Mouse (Mus musculus): ENCODE measurements around the gene Rnf31. TPM values are rescaled to one million over a fixed set of nuclear protein-coding genes. Genes with fewer than 3 reads are reported as not detected.

Gene Rnf31
- polyA plus RNA-seq (2012; rRNA removed), result 29.9 and 31.3 TPM in 2 replicates

DNA sequence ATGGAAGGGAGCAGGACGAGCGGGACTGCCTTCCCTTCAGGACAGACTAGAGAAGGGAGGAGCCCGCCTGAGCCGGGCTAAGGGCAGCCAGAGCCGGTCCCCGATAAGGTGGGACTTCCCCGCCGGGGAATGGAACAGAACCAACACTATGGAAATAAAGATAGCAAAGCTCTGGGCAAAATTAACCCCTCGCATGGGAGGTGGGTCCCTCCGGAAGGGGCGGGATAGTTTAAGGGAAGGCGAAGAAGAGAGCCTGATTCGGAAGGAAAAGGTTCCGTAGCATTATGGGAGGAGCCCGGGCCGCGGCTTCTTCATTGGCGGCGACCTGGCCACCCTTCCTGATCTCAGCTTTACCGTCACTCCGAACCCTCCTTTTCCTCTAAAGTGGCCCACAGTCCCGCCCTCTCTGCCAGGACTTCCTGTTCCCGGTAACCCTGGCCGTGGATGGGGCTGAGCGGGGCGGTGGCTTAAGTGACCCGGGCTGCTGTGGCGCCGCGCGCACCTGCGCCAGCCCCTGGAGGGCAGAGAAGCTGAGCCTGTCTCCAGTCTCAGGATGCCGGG, at the start of gene Rnf31:
TSS of gene Rnf31 (plus strand) at position 378 of the 561 bp plus-strand sequence.
- DNase-seq (ENCODE audit: low read depth), result peak; percentile 57

DNA sequence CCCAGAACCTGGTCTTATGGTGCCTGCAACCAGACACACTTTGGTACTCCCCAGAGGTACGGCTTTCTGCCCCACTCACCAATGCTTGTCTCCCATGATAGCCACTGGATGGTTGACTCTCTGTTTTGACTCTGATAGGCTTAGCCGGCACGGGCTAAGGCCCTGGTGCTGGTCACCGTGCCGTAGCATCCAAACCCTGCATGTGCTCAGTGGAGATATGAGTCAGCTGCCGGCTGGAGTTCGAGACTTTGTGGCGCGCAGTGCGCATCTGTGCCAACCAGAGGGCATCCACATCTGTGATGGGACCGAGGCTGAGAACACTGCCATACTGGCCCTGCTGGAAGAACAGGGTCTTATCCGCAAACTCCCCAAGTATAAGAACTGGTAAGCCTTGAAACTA, 49.2 kb upstream of the Rnf31 start:
- DNase-seq (ENCODE audit: low read depth), result no peak

DNA sequence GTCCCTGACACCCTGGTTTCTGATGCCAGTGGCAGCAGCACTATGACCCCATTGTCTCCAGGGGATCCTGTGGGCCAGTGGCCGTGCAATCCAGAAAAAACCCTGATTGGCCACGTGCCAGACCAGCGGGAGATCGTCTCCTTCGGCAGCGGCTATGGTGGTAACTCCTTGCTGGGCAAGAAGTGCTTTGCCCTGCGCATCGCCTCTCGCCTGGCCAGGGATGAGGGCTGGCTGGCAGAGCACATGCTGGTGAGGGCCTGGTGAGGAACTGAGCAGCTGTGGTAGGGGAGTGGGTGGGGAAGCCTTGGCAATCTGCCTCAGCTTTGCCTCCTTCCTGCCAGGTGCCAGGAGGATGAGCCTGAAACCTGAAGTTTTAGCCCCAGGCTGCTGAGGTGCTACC, 47.2 kb upstream of the Rnf31 start:
- DNase-seq (ENCODE audit: low read depth), result no peak

DNA sequence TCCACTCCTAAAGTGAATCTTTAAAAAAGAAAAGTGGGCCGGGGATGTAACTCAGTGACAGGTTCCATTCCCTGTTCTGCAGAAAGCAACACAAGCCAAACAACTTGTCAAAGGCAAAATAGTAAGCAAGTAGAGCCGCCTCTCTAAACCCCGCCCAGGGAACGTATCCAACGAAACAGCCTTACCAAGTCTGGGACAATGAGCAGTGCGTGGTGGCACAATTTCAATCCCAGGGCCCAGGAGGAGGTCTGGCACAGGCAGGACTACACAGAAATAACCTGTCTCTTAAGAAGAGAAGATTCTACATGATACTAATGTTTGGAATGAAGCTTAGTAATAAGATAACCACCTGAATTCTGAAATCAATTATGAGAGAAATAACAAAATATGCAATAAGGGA, 41.3 kb upstream of the Rnf31 start:
- no peak for DNase-seq (ENCODE audit: low read depth)

DNA sequence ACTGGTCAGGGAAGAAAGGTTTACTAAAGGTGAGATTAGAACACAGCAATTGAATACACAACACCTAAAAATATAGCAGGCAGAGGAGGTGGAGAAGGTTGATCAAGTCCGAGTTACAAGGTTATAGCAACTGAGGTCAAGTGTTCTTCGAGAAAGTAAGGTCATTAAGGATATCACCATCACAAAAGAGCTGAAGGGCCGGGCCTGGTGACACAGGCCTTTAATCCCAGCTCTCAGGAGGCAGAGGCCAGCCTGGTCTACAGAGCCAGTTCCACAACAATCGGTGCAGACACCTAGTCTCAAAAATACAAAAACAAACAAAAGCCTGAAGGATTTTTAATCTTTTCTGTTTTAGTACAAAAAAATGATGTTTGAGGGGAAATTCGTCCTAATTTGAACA, 40.2 kb upstream of the Rnf31 start:
- DNase-seq (ENCODE audit: low read depth), result no peak

DNA sequence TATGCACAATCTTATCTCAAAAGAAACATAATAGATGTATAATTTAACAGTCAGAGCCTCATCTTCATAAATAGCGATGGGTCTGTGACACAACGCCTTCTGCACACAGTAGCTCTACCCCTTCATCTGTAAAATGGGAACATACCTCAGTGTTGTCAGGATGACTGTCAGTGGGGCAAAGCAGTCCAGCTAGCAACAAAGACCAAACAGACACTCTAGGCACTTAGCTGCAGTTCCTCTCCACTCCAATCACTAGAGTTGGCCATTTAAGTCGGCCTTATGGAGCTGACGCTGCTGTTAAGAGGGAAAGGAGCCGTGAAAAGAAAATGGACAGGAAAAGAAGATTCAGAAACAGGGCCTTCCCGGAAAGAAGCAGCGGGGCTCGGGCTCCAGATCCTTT, 39.7 kb upstream of the Rnf31 start:
- no peak for DNase-seq (ENCODE audit: low read depth)

DNA sequence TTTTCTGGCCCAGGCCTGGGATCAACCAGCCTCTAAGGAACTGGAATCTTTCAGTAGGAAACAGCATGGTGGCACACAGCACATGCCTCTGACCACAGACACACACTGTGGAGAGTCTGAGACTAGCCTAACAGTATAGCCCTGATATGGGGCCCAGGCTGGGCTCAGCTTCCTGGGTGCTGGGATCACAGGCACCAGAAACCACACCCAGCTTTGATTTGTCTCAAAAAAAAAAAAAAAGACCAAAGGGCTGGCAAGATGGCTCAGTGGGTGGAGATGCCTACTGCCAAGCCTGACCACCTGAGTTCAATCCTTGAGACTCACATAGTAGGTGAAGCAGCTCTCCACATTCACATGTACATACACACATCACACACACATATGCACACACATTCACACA, 36.9 kb upstream of the Rnf31 start:
- no peak for DNase-seq (ENCODE audit: low read depth)

DNA sequence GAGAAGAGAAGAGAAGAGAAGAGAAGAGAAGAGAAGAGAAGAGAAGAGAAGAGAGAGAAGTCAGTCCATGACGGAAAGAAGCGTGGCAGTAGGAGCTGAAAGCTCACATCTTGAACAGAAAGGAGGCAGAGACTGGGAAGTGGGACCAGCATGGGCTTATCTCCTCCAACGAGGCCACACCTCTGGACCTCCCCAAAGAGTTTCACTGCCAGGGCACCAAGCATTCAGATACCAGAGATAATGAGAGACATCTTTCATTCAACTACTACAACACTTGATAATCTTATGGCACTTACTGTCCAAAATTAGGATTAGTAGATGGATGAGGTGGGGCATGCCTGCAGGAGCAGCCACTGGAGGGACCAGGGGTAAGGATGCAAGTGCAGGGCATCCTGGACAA, 35.7 kb upstream of the Rnf31 start:
- DNase-seq (ENCODE audit: low read depth), result no peak

DNA sequence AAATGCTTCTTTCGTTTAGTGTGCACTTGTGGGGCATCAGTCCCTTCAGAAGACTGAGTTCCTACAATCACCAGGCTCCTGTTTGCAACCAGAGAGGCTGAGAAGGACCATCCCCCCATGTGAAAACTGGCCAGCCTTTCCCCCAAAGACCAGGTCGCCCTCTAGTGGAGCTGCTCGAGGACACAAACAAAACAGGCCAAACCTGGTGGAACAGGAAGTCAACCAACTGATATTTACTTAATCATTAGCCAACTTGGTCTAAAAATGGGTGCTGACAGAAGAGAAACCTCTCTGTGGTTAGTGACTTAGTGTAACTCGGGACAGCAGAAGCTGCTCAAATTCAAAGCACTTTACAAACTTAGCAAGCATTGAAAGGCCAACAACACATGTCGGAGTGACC, 34.5 kb upstream of the Rnf31 start:
- no peak for DNase-seq (ENCODE audit: low read depth)

DNA sequence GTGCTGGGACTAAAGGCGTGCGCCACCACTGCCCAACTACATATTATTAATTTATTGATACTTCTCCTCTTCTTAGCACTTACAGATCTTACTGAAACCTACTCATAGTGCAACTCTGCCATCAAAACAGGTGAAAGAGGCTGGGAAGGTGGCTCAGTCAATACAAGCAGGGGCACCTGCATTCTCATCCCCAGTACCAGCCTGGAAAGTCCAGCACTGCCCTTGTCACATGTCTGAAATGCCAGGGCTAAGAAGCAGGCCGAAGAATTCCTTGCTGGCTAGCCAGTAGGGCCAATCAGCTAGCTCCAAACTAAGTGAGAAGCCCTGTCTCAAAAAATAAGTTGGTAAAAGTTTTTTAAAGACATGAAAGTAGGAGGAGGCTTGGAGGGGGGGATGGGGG, 33.9 kb upstream of the Rnf31 start:
- DNase-seq (ENCODE audit: low read depth), result no peak

DNA sequence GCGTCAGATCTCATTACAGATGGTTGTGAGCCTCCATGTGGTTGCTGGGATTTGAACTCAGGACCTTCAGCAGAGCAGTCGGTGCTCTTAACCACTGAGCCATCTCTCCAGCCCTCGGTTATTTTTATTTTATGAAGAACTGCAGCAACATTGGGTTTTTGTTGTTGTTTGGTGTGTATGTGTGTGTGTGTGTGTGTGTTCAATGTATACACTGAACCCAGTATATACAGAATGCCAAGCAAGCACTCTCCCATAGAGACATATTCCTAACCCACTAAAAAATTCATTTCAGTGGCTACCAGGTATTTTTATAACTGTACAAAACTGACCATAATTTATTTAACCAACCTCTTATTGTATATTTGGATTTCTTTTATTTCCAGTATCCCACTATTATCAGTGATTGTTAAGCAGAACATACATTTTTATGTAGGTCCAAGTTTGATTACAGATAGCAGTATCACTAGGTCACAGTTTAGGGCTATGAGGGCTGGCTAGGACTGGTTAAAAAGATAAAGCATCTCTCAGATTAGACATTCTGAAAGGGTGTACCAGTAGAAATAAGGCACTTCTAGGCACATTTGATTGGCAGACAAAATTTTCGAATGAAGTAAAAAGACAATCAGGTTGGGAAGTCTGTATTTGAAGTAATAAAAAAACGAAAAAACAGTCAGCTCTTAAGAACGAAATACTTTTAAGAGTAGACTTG, 32.6 kb upstream of the Rnf31 start:
- DNase-seq (ENCODE audit: low read depth), result no peak

DNA sequence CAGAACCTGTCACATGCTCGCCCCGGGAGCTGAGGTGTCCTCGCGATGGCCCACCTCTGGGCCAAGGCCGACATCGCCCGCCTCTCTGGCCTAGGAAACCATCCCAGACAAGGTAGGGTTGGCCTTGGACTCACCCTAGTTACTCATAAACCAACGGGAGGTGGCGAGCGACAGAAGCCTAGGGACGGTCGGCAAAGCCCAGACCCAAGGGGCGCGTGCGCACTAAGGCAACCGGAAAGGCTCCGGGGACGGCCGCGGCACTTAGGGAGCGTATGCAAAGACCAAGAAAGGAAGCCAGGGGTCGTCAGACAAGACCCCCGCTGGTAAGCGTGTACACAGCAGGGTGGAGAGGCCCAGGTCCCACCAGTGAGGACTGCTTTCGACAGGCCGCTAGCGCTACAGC, 31.7 kb upstream of the Rnf31 start, which contains the start of gene Dcaf11:
TSS of gene Dcaf11 (plus strand) at position 208 of the 403 bp plus-strand sequence.
- DNase-seq (ENCODE audit: low read depth), result no peak

DNA sequence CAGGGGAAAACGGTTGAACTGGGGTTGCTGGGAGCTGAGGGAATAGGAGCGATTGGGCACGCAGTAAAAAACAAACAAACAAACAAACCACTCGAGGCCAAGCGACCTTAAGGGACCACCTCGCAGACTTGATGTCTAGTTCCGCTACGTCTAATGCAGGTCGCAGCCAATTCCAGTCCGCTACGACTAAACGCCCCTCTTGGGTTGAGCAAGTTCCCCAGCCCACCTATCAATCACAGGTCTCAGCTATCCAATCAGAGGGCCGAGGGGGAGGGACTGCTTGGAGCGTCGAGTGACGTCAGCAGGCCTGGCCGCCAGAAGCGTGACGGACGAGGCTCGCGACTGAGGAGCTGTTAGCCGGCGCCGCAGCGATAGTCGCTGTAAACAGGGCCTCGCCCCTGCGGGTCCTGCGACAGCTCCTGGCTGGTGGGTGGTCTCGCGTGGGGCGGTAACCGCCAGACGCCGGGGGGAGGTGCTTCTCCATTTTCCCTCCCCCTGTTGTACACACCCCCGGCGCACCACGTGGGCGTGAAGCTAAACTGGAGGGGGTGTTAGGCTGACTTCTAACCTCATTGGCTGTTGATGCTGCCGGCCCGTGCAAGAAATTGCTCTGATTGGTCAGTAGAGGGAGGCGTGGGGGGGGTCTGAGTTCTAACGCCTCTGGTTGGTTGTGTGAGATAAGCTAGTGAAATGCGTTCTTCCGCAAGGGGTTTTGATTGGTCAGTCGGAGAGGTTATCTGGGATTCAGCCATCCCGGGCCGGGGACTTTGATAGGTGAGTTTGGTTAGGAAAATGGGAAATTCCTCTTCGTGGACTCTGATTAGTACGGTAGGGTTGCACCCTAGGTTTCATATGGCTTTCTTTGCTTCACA, 31.1 kb upstream of the Rnf31 start, which contains the start of gene A730061H03Rik:
TSS of gene A730061H03Rik (minus strand) at position 205 of the 872 bp plus-strand sequence.
- DNase-seq (ENCODE audit: low read depth), result peak; percentile 90

DNA sequence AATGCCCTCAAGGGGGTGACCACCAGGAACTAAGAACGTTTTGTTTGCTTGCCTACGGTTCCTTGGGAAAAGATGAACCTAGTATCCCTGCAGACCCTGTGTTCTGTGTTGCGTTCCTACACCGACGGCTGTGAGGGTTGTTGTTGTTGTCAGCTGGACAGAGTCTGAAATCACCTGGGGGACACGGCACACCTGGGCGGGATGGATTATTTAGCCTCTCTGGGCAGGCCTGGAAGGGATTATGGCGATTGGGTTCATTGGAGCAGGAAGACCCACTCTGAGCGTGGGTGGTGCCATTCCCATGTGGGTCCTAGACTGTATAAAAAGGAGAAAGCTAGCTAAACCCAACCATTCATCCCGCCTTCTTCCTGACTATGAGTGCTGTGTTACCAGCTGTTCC, 29.6 kb upstream of the Rnf31 start:
- DNase-seq (ENCODE audit: low read depth), result no peak

DNA sequence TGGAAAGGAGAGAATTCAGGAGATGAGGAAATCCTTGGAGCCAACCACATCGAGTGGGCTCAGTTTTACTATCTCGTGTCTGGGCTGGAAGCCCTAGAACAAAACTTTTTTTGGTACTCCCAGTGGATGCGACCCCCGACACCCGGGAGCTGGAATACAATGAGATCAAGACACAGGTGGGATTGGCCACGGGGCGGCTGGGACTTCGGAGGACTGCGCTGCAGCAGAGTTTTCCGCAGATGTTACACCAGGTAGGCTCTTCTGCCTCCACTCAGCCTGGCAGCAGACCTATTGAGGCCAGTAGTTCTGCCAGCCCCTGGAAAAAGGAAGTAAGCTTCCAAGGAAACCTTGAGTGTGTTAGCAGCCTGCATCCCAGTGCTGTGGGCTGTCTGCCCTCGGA, 28.3 kb upstream of the Rnf31 start:
- no peak for DNase-seq (ENCODE audit: low read depth)

DNA sequence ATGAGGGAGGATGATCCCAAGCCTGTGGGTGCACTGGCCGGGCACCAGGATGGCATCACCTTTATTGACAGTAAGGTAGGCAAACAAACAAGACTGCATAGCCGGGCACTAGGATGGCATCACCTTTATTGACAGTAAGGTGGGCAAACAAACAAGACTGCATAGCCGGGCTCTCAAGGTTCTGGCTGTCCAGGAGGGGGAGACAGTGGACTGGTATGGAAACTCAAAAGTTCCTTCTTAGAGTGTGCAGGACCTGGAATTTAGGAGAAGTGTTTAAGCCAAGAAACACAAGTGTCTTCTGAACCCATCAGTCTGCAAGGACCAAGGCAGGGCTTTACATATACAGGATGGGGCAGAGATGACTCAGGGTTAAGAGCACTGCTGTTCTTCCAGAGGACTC, 25.8 kb upstream of the Rnf31 start:
- DNase-seq (ENCODE audit: low read depth), result no peak

DNA sequence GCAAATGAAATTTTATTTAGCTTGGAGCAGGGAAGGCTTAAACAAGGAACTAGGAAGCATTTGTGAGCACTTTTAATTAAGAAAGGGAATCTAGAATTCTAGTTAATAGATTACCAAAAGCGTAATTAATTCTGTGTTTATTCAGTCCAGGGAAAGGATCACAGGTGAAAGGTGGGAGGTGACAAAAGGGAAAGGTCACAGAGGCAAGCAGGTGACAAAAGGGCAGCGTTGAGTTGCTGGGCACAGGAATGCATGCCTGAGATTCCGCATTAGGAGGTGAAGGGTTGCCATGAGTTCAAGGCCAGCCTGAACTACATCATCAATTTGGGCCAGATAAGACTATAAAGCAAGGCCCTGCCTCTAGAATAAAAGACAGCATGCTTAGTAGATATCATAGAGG, 24.0 kb upstream of the Rnf31 start:
- no peak for DNase-seq (ENCODE audit: low read depth)

DNA sequence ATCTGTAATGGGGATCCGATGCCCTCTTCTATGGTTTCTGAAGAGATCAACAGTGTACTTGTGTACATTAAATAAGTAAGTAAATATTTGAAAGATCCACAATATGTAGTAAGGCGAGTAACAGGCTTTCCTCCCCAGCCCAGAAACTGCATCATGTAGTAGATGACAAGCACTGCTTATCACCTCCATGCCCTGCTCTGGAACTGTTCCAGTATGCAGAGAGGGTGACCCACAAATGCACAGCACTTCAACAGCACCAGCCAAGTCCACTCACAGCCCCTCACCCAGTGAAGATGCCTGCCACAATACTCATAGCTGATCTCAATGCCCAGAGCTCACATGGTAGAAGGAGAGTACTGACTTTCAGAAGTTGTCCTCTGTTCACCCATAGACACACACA, 20.9 kb upstream of the Rnf31 start:
- DNase-seq (ENCODE audit: low read depth), result no peak

DNA sequence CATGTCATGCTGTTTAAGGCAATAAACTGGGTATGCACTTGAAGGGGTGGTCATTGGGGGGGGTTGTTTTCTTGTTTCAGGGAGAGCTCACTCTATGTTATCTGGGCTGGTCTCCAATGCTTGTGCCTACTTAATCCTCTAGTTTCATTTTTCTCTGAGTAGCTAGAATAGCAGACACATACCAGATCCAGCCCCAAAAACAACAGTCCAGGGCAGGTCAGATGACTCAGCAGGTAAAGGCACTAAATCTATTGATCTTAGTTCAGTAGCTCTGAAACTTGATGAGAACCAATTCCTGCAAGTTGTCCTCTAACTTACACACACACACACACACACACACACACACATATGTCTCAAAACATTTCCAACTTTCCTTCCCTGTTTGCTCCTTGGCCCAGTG, 19.7 kb upstream of the Rnf31 start:
- no peak for DNase-seq (ENCODE audit: low read depth)

DNA sequence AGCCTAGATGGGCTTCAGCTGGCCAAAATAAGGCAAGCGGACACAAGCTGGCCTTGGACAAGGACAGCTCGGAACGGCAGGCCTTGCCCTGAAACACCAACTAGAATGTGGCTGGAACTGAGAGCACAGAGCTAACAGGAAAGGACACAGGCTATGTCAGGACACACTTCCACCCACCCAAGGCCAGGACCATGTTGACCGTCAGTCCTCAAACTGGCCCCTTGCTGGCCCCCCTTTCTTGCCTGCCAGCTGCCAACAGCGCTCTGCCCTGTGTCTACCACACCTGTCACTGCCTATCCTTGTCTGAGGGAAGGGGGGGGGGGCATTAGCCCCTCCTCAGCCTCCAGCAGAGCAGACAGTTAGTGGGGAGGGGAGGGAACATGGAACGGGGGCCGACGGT, 16.2 kb upstream of the Rnf31 start, which contains the start of gene Fitm1:
TSS of gene Fitm1 (plus strand) at position 316 of the 400 bp plus-strand sequence.
- no peak for DNase-seq (ENCODE audit: low read depth)

DNA sequence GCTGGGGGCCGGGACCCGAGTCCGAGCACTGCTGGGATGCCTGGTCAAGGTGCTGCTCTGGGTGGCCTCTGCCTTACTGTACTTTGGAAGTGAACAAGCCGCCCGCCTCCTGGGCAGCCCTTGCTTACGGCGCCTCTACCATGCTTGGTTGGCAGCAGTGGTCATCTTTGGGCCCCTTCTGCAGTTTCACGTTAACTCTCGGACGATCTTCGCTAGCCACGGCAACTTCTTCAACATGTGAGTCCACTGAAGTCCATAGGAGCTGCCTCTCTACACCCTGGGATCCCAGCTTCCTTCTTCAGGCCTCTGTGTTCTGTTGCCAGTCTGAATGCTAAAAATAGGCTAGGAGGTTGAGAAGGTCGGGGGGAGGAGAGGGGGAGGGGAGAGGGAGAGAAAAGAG, 15.8 kb upstream of the Rnf31 start:
- DNase-seq (ENCODE audit: low read depth), result no peak

DNA sequence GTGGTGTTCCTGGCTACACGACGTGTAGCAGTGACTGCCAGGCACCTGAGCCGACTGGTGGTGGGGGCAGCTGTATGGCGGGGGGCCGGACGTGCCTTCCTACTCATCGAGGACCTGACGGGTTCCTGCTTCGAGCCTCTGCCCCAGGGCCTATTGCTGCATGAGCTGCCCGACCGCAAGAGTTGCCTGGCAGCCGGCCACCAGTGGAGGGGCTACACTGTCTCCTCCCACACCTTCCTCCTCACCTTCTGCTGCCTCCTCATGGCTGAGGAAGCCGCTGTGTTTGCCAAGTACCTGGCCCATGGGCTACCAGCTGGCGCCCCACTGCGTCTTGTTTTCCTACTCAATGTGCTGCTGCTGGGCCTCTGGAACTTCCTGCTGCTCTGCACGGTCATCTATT, 15.1 kb upstream of the Rnf31 start:
- no peak for DNase-seq (ENCODE audit: low read depth)
